Mouse (Mus musculus) large intestine, adult 2 months (tissue): Measurements from ENCODE around the gene Galk1. TPM values are rescaled to one million over a fixed set of nuclear protein-coding genes. Genes with fewer than 3 reads are reported as not detected.
"Not testable (repeated sequence)": the region's sequence is repeated elsewhere in the genome, so short reads cannot be mapped to it uniquely, and the experiment has no call there.

Experiments used
- DNase-seq: peaks from one replicate; pipeline ENCODE4 v3.0.0-alpha.2; 2012; ENCODE audit warnings: low read depth, low spot score
- WGBS: fragments of 180-500 bp; shearing (Covaris S2); methylation state at CpG from one replicate; pipeline ENCODE4 v1.1.7; 2018; 5-methylcytosine and 5-hydroxymethylcytosine counted together
- polyA plus RNA-seq: library from polyadenylated mRNA; depleted of rRNA; stranded (reverse); fragments of >200 nt; gene quantifications from 2 replicates; pipeline ENCODE4 v1.2.3, GENCODE M21; 2012

The Galk1 gene
- polyA plus RNA-seq, 1 experiment, result 26.3 TPM

DNA sequence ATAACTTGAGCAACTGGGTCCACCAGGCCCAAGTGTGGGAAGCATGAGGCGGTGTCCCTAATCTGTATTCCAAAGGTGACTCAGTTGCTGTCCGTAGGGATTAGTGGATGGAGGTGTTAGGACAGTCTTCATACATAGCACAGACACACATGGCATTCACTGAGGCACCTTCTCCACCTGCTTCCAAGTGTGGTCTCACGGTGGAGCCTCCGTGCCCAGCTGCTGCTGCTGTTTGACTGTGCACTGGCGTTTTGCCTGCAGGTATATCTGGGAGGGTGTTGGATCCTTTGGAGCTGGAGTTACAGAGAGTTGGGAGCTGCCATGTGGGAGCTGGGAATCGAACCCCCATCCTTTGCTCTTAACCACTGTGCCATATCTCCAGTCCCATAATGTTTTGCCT, 22.1 kb upstream of the Galk1 start:
- 87% methylated on average over 6 of the region's 6 CpGs for WGBS
- DNase-seq, result no peak

DNA sequence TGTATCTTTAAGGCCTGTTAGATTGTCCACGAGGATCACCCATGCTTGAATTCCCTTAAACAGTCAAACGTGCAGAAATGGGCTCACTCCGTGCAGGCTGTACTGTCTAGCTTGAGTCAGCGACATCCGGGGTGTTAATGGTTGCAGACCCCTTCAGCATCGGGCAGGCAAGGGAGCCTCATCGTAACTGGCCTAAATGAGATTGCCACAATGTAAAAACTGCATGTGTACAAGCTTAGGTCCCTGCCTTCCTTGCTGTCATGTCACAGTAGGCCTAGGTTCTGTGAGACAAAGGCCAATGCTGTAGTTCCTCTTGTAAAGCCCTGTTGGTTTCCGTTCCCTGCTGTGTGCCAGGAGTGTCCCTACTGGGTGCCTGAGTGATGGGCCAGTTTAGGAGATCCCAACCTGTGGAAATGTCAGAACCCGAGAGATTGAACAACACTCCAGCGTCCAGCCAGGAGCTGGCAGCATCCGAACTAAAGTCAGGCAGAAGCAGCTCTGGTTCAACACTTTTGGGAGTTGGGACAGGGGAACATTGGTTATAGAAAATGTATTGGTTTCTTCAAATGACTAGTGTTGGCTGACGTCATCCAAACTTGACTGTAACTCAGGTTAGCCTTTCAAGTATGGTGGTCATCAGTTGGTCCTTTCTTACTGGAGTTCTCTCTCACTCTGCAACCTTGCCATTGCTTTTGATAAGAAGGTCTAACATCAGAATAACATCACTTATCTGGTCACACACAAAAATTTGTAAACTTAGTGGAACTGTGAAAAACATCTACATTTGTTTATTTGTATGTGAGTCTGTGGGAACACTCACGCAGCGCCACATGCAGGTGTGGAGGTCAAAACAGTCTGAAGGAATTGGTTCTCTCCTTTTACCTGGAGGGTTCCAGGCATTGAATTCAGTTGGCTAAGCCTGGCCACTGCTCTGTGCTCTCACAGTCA, 18.7 kb upstream of the Galk1 start:
- peak; percentile 31 for DNase-seq
- WGBS, result 20% methylated on average over 14 of the region's 14 CpGs

DNA sequence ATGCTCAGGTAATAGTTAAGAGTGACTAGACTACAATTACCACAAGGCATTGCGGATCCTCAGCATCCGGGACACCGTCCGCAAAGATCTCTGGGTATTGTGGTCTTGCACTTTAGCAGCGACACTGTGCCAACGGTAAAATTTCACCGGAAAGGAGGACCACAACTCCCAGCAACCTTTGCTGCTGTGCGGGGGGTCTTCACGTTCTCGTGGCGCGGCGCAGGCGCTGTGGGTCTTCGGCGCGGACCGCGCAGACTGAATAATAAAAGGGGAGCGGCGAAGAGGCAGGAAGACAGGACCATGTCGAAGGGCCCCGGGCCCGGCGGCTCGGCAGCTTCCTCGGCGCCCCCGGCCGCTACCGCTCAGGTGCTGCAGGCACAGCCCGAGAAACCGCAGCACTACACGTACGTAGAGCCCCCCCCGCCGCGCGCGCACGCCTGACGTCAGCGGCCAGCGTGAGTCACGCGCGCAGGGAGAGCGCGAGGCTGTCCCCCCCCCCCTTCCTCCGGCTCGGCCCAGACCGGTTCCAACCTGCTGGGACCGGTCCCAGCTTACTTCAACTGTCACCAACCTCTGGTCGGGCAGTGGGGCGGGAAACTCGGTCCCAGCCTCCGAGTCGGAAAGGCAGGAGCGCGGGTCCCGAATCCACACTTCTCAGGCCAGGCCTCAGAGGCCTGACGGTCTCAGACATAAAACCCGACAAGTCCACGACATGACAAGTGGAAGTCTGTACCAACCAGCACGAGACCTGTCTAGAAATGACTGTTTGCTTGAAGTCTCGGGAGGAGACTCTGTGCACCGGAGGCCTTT, 17.8 kb upstream of the Galk1 start, which contains the start of gene Unk:
Unk (plus strand) TSS at position 235 of the 810 bp plus-strand sequence.
- WGBS, result under 1% methylated on average over 66 of the region's 67 CpGs
- peak; percentile 96 for DNase-seq

GRCm38 (mm10) chr11:116029086-116029865, 16.8 kb upstream of the Galk1 start:
- 85% methylated on average over 6 of the region's 6 CpGs for WGBS
- DNase-seq, result no peak

- no peak for DNase-seq
- 84% methylated on average over 9 of the region's 9 CpGs for WGBS
These were observed 15.8 kb upstream of the Galk1 start for GRCm38 (mm10) chr11:116028177-116028865.

DNA sequence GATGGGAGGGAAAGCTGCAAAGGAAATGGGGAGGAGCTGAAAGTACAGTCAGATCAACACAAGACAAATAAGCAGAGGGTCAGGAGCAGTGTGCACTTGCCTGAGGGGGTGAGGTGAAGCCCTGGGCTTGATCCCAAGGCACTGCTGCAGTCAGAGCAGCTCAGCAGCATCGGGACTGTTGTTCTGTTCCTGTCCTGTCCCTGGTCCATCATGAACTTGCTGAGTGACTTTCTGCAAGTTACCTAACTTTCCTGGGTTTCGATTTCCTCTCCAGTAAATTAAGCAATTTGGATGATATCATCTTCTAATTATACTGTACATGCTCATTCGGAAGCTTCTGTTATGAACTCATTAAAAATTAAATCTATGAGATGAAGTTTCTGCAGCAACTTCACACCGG, 15.2 kb upstream of the Galk1 start, which contains the start of gene H3f3b:
H3f3b (minus strand) TSS at position 207 of the 400 bp plus-strand sequence.
- no peak for DNase-seq
- WGBS, result 75% methylated on average over 4 of the region's 4 CpGs

- 92% methylated on average over 3 of the region's 3 CpGs for WGBS
These were observed 12.7 kb upstream of the Galk1 start for GRCm38 (mm10) chr11:116025056-116025845.

DNA sequence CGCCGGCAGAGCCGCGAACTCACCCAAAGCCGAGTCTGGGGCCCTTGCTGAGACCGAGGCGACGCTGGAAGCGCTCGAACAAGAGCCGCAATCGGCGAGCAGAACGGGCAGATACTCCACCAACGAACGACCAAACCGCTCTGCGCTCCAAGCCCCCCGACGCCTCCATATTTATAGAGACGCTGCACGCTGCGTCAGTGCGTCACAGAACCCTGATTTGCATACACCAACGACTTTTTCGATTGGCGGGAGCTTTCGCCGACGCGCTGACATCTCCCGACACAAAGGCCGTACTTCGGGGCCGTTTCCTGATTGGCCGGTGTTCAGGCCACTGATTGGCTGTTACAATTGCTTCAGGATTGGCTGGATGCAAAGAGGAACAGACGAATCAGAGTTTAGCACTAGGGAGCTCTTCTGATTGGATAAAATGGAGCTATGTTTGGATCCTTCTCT, 11.9 kb upstream of the Galk1 start:
- peak; percentile 91 for DNase-seq
- under 1% methylated on average over 37 of the region's 37 CpGs for WGBS

More at GRCm38 (mm10) chr11:116025056-116025845, 12.7 kb upstream of the Galk1 start:
- no peak for DNase-seq

GRCm38 (mm10) chr11:116023771-116024355, 11.3 kb upstream of the Galk1 start:
- under 1% methylated on average over 56 of the region's 57 CpGs for WGBS
- DNase-seq, result no peak

- DNase-seq, result not testable (repeated sequence)
- WGBS, result under 1% methylated on average over 18 of the region's 18 CpGs
These were observed 10.7 kb upstream of the Galk1 start for GRCm38 (mm10) chr11:116023074-116023770.

GRCm38 (mm10) chr11:116022256-116022780, 9.8 kb upstream of the Galk1 start:
- DNase-seq, result no peak
- WGBS, result 16% methylated on average over 4 of the region's 4 CpGs

- no peak for DNase-seq
- 39% methylated on average over 6 of the region's 6 CpGs for WGBS
These were observed 9.1 kb upstream of the Galk1 start for GRCm38 (mm10) chr11:116021328-116022220.

DNA sequence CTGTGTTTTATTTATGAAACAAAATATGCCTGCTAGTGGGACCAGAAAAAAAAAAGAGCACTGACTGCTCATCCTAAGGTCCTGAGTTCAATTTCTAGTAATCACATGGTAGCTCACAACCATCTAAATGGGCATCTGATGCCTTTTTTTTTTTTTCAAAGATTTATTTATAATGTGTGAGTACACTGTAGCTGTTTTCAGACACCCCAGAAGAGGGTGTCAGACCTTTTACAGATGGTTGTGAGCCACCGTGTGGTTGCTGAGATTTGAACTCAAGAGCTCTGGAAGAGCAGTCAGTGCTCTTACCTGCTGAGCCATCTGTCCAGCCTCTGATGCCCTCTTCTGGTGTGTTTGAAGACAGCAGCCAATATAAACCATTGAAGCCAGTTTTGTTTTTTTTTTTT, 8.0 kb upstream of the Galk1 start:
- 19% methylated on average over 1 of the region's 1 CpGs for WGBS
- DNase-seq, result no peak

GRCm38 (mm10) chr11:116019976-116020411, 7.5 kb upstream of the Galk1 start:
- WGBS, result 74% methylated on average over 2 of the region's 2 CpGs
- DNase-seq, result no peak

- WGBS, result 60% methylated on average over 1 of the region's 1 CpGs
These were observed 6.9 kb upstream of the Galk1 start for GRCm38 (mm10) chr11:116019360-116019791.

GRCm38 (mm10) chr11:116018867-116019266, 6.3 kb upstream of the Galk1 start:
- WGBS, result 96% methylated on average over 4 of the region's 4 CpGs

More at GRCm38 (mm10) chr11:116019360-116019791, 6.9 kb upstream of the Galk1 start:
- DNase-seq, result no peak

More at GRCm38 (mm10) chr11:116018867-116019266, 6.3 kb upstream of the Galk1 start:
- DNase-seq, result not testable (repeated sequence)
